Comparison of ENCODE assay signal across 8 mouse cellular contexts in genomic region chr14:122106822-122107468, GRCm38 (mm10). TPM values are rescaled to one million over a fixed set of nuclear protein-coding genes. Genes with fewer than 3 reads are reported as not detected.
A peak's percentile ranks its signal among the peaks of the same experiment; 100 is the strongest.
DNase-seq lines count a peak whose midpoint lies in the region; ATAC-seq and TF ChIP-seq lines count a peak whose summit lies in the region.

TSS of gene Tm9sf2 (plus strand) at chr14:122107038.

- ATAC-seq in kidney, embryonic 15.5 days (replicated peaks; ENCODE audit: low FRiP score), result peak; percentile 94
- ATAC-seq in monocyte, adult 5-6 weeks (replicated peaks; ENCODE audit: insufficient number of reproducible peaks, low FRiP score, low TSS enrichment, poor library complexity, severe bottlenecking), result peak; percentile 70

- under 1% methylated on average over 76 of the region's 76 CpGs for WGBS in kidney, embryonic 15.5 days

- peak; percentile 91; the same call in 1 of the 2 replicates for TF ChIP-seq POLR2A in bone marrow macrophage, adult 2 months (IDR thresholded peaks at IDR 0.05; ENCODE audit: borderline replicate concordance, low read depth, low read length)
- TF ChIP-seq POLR2A in embryonic fibroblast, embryonic 13.5 days (IDR thresholded peaks at IDR 0.05; ENCODE audit: low read depth, low read length), result peak; percentile 90

- peaks cover 7% of the 10 kb centered on the region; the same call in 1 of the 2 replicates for H3K36me3 ChIP-seq in kidney, embryonic 15.5 days

- no peaks in the 10 kb centered on the region for H3K9me3 ChIP-seq in kidney, embryonic 15.5 days (replicated peaks)

- DNase-seq in A20 (ENCODE audit: low read depth, low spot score), result peak; percentile 95
- DNase-seq in heart, adult 9 months (ENCODE audit: low spot score in 2 of 2), result peak; percentile 94 to 95
- DNase-seq in liver, result peak; percentile 95
- DNase-seq in spleen, postnatal 4 days (ENCODE audit: low spot score in 2 of 2), result peak; percentile 92 to 96

- H3K9ac ChIP-seq in kidney, embryonic 15.5 days, result peak within 1 kb of the TSS; percentile 98

- peak within 1 kb of the TSS; percentile 75 for H3K4me3 ChIP-seq in bone marrow macrophage, adult 2 months (ENCODE audit: insufficient read depth, low read length)
- H3K4me3 ChIP-seq in embryonic fibroblast, embryonic 13.5 days (ENCODE audit: insufficient read depth, low read length), result peak within 1 kb of the TSS; percentile 91
- H3K4me3 ChIP-seq in kidney, embryonic 15.5 days (replicated peaks), result peak within 1 kb of the TSS; percentile 100

- no peak for TF ChIP-seq CTCF in bone marrow macrophage, adult 2 months (IDR thresholded peaks at IDR 0.05; ENCODE audit: low read depth, low read length)
- TF ChIP-seq CTCF in embryonic fibroblast, embryonic 13.5 days (IDR thresholded peaks at IDR 0.05; ENCODE audit: borderline replicate concordance, insufficient read depth, low read length), result no peak

- H3K27me3 ChIP-seq in kidney, embryonic 15.5 days, result no peaks in the 10 kb centered on the region

- H3K4me1 ChIP-seq in bone marrow macrophage, adult 2 months (ENCODE audit: control insufficient read depth, insufficient read depth, low read length), result peaks cover 21% of the 10 kb centered on the region
- H3K4me1 ChIP-seq in embryonic fibroblast, embryonic 13.5 days (ENCODE audit: control insufficient read depth, insufficient read depth, low read length), result peaks cover 10% of the 10 kb centered on the region
- H3K4me1 ChIP-seq in kidney, embryonic 15.5 days, result peaks cover 31% of the 10 kb centered on the region

- H3K27ac ChIP-seq in bone marrow macrophage, adult 2 months (ENCODE audit: insufficient read depth, low read depth, low read length), result peak within 1 kb of the TSS; percentile 81
- H3K27ac ChIP-seq in embryonic fibroblast, embryonic 13.5 days (ENCODE audit: insufficient read depth, low read length), result peak within 1 kb of the TSS; percentile 92
- H3K27ac ChIP-seq in kidney, embryonic 15.5 days, result peak within 1 kb of the TSS; percentile 99

- H3K4me2 ChIP-seq in kidney, embryonic 15.5 days, result peak within 1 kb of the TSS; percentile 77

RNA-seq across cellular contexts. Expression of gene Tm9sf2, which starts in this region (rescaled TPM):
- polyA plus RNA-seq in bone marrow macrophage, adult 2 months (2012; ENCODE audit: insufficient read depth, insufficient read length, missing spikeins), result 116 and 120 TPM in 2 replicates
- 155 and 161 TPM in 2 replicates for polyA plus RNA-seq in embryonic fibroblast, embryonic 13.5 days (2011; ENCODE audit: insufficient read length, low read depth, missing spikeins)
- 180 and 192 TPM in 2 replicates for polyA plus RNA-seq in kidney, embryonic 15.5 days (2015; fragmentation: Nextera tagmentation; extraction: Ambion mirVana)
- total RNA-seq in monocyte, adult 5-6 weeks (2017), result 108 to 112 TPM (median 110 TPM) in 3 replicates

Comparison
In these comparisons a context has a peak if more than half of its experiments do, and no peak if none do; other contexts are left out.
1. Peak in every context shown above with its lines: DNase-seq, ATAC-seq, H3K4me3 ChIP-seq and H3K27ac ChIP-seq.